10 mouse cellular contexts compared by ENCODE assay signal in genomic region chr3:84228911-84229310, GRCm38 (mm10). TPM values are rescaled to one million over a fixed set of nuclear protein-coding genes. Genes with fewer than 3 reads are reported as not detected.
DNase-seq lines count a peak whose midpoint lies in the region; ATAC-seq lines count a peak whose summit lies in the region.
"Had no signal": no experiment of that assay in that cellular context is flagged by ENCODE, and none has a peak within 500 bp of the region (broad histone marks: within the 10 kb centered on the region; RNA-seq: fewer than 3 reads in every experiment).

No protein-coding gene starts in this region.

- H3K36me3 ChIP-seq in erythroblast, embryonic 14.5 days (ENCODE audit: control insufficient read depth), result no peaks in the 10 kb centered on the region
- H3K36me3 ChIP-seq in embryonic facial prominence, embryonic 12.5 days, result no peaks in the 10 kb centered on the region
- no peaks in the 10 kb centered on the region for H3K36me3 ChIP-seq in heart, embryonic 15.5 days

- DNase-seq in Muller cell, postnatal 12 days (ENCODE audit: inconsistent ontology term), result peak; percentile 66
- peak; percentile 35 for DNase-seq in kidney, postnatal 14 days
- peak; percentile 30 for DNase-seq in mesoderm, embryonic 11.5 days (ENCODE audit: low read depth, low spot score)
- DNase-seq in thymus, postnatal 14 days, result peak; percentile 51

- 13% methylated on average over 15 of the region's 15 CpGs for WGBS in embryonic facial prominence, embryonic 12.5 days
- WGBS in heart, embryonic 15.5 days, result 10% methylated on average over 15 of the region's 15 CpGs

- no peak for ATAC-seq in erythroblast, adult 5-6 weeks (replicated peaks; ENCODE audit: low FRiP score, poor library complexity, severe bottlenecking)
- ATAC-seq in embryonic facial prominence, embryonic 12.5 days (ENCODE audit: insufficient number of reproducible peaks, insufficient read depth, low FRiP score, low TSS enrichment), result no peak
- ATAC-seq in heart, embryonic 15.5 days (replicated peaks; ENCODE audit: insufficient number of reproducible peaks, insufficient read depth, low FRiP score, low read depth), result no peak

- 0 out of 2 replicates have a peak, but pooled peaks cover 2% of the 10 kb centered on the region for H3K9me3 ChIP-seq in erythroblast, embryonic 14.5 days (ENCODE audit: control insufficient read depth, low read length)
- H3K9me3 ChIP-seq in embryonic facial prominence, embryonic 12.5 days, result no peaks in the 10 kb centered on the region
- no peaks in the 10 kb centered on the region for H3K9me3 ChIP-seq in heart, embryonic 15.5 days (replicated peaks)

- H3K9ac ChIP-seq in embryonic facial prominence, embryonic 12.5 days, result no peak overlapping the region
- no peak overlapping the region for H3K9ac ChIP-seq in heart, embryonic 15.5 days

- H3K4me1 ChIP-seq in erythroblast, embryonic 14.5 days (ENCODE audit: control insufficient read depth), result peaks cover 32% of the 10 kb centered on the region
- peaks cover 4% of the 10 kb centered on the region; the same call in 1 of the 2 replicates for H3K4me1 ChIP-seq in embryonic facial prominence, embryonic 12.5 days
- peaks cover 15% of the 10 kb centered on the region for H3K4me1 ChIP-seq in heart, embryonic 15.5 days (replicated peaks)

- H3K27ac ChIP-seq in embryonic facial prominence, embryonic 12.5 days, result no peak overlapping the region
- peak overlapping the region; percentile 80; the same call in 1 of the 2 replicates for H3K27ac ChIP-seq in heart, embryonic 15.5 days

- peak overlapping the region; percentile 49 for H3K4me3 ChIP-seq in erythroblast, embryonic 14.5 days (replicated peaks)
- H3K4me3 ChIP-seq in embryonic facial prominence, embryonic 12.5 days, result peak overlapping the region; percentile 43
- peak overlapping the region; percentile 56 for H3K4me3 ChIP-seq in heart, embryonic 15.5 days

- peaks cover 3% of the 10 kb centered on the region; the same call in 1 of the 2 replicates for H3K27me3 ChIP-seq in erythroblast, embryonic 14.5 days (ENCODE audit: control insufficient read depth)
- H3K27me3 ChIP-seq in embryonic facial prominence, embryonic 12.5 days, result no peaks in the 10 kb centered on the region
- no peaks in the 10 kb centered on the region for H3K27me3 ChIP-seq in heart, embryonic 15.5 days
- H3K27me3 ChIP-seq: Patski had no signal

- peak overlapping the region; percentile 88 for H3K4me2 ChIP-seq in embryonic facial prominence, embryonic 12.5 days (replicated peaks)
- H3K4me2 ChIP-seq in heart, embryonic 15.5 days, result peak overlapping the region; percentile 90

RNA-seq across cellular contexts. Expression of gene Gm6525, which starts 55.0 kb away (rescaled TPM):
- polyA plus RNA-seq in erythroblast, embryonic 14.5 days (2012), result not detected in 2 replicates
- not detected in 2 replicates for total RNA-seq in erythroblast, adult 5-6 weeks (2015; ENCODE audit: low replicate concordance)
- total RNA-seq in erythroblast, adult 5-6 weeks (2017; ENCODE audit: low replicate concordance), result not detected in 2 replicates
- 0.97 and 1.00 TPM in 2 replicates for polyA plus RNA-seq in embryonic facial prominence, embryonic 12.5 days (2016; fragmentation: Nextera tagmentation; extraction: Ambion mirVana)
- 0.46 and 0.60 TPM in 2 replicates for polyA plus RNA-seq in heart, embryonic 15.5 days (2015; fragmentation: Nextera tagmentation; extraction: Ambion mirVana)
- polyA plus RNA-seq: large intestine, adult 2 months had no signal
